ENCODE assay signal across 7 mouse cellular contexts in genomic region chr12:12316956-12317355, GRCm38 (mm10). TPM values are rescaled to one million over a fixed set of nuclear protein-coding genes. Genes with fewer than 3 reads are reported as not detected.
A peak's percentile ranks its signal among the peaks of the same experiment; 100 is the strongest.
DNase-seq lines count a peak whose midpoint lies in the region; ATAC-seq lines count a peak whose summit lies in the region.

No protein-coding gene starts in this region.

- H3K9me3 ChIP-seq in hindbrain, embryonic 13.5 days: no peaks in the 10 kb centered on the region
- no peaks in the 10 kb centered on the region for H3K9me3 ChIP-seq in midbrain, embryonic 12.5 days

- no peaks in the 10 kb centered on the region for H3K27me3 ChIP-seq in hindbrain, embryonic 13.5 days
- H3K27me3 ChIP-seq in midbrain, embryonic 12.5 days: no peaks in the 10 kb centered on the region

- peak; percentile 41 for DNase-seq in layer of hippocampus, adult 11-12 months (ENCODE audit: low spot score)
- no peak for DNase-seq in layer of hippocampus, adult 9-11 months
- peak; percentile 22 for DNase-seq in gastrocnemius, postnatal 10 days
- DNase-seq in spleen, postnatal 14 days (ENCODE audit: low spot score in 2 of 2): no peak
- no peak for DNase-seq in layer of hippocampus, postnatal 14 days (ENCODE audit: low spot score in 2 of 2)

- no peak for ATAC-seq in hindbrain, embryonic 13.5 days (ENCODE audit: low FRiP score)
- ATAC-seq in midbrain, embryonic 12.5 days (ENCODE audit: low FRiP score, low read depth): no peak

- H3K4me2 ChIP-seq in hindbrain, embryonic 13.5 days: no peak overlapping the region
- no peak overlapping the region for H3K4me2 ChIP-seq in midbrain, embryonic 12.5 days (replicated peaks)

- H3K4me3 ChIP-seq in hindbrain, embryonic 13.5 days: no peak overlapping the region
- H3K4me3 ChIP-seq in midbrain, embryonic 12.5 days: no peak overlapping the region

- peak overlapping the region; percentile 45; the same call in 1 of the 2 replicates for H3K27ac ChIP-seq in hindbrain, embryonic 13.5 days
- H3K27ac ChIP-seq in midbrain, embryonic 12.5 days (replicated peaks): 0 out of 2 replicates have a peak overlapping the region, but pooled peaks have one; percentile 4

- no peaks in the 10 kb centered on the region for H3K36me3 ChIP-seq in hindbrain, embryonic 13.5 days
- no peaks in the 10 kb centered on the region for H3K36me3 ChIP-seq in midbrain, embryonic 12.5 days

- peaks cover 32% of the 10 kb centered on the region for H3K4me1 ChIP-seq in hindbrain, embryonic 13.5 days (replicated peaks)
- H3K4me1 ChIP-seq in midbrain, embryonic 12.5 days: peaks cover 25% of the 10 kb centered on the region

- H3K9ac ChIP-seq in hindbrain, embryonic 13.5 days: no peak overlapping the region
- no peak overlapping the region for H3K9ac ChIP-seq in midbrain, embryonic 12.5 days (replicated peaks)

- 33% methylated on average over 6 of the region's 6 CpGs for WGBS in hindbrain, embryonic 13.5 days
- WGBS in midbrain, embryonic 12.5 days: 39% methylated on average over 6 of the region's 6 CpGs

RNA-seq across cellular contexts. Expression of gene Fam49a, which starts 55.0 kb away (rescaled TPM):
- total RNA-seq in gastrocnemius, postnatal 10 days (2021): 10 to 100 TPM; 12.0 to 12.5 TPM
- polyA plus RNA-seq in hindbrain, embryonic 13.5 days (2015; fragmentation: Nextera tagmentation; extraction: Ambion mirVana): 30.9 and 31.1 TPM in 2 replicates
- polyA plus RNA-seq in midbrain, embryonic 12.5 days (2016; fragmentation: Nextera tagmentation; extraction: Ambion mirVana): 16.8 and 19.4 TPM in 2 replicates
- total RNA-seq in layer of hippocampus, postnatal 14 days (2021): 100 to 1,000 TPM; 203 to 209 TPM

Comparison
In these comparisons a context has a peak if more than half of its experiments do, and no peak if none do; other contexts are left out.
1. DNase-seq: peak in layer of hippocampus, adult 11-12 months (single experiment) and gastrocnemius, postnatal 10 days (single experiment); none in layer of hippocampus, adult 9-11 months (single experiment), spleen, postnatal 14 days (0 of 2) and layer of hippocampus, postnatal 14 days (0 of 2).
2. RNA of gene Fam49a, which starts 55.0 kb away (total RNA-seq): 203 to 209 TPM in layer of hippocampus, postnatal 14 days; 12.0 to 12.5 TPM in gastrocnemius, postnatal 10 days; every median in the first group is over 10 times any median in the second.